Mouse (Mus musculus) heart, adult 18-20 months (tissue): ENCODE data around the gene Tox2. TPM values are rescaled to one million over a fixed set of nuclear protein-coding genes. Genes with fewer than 3 reads are reported as not detected.

Experiments used
- DNase-seq, 2 experiments: peaks; one replicate each; pipeline ENCODE4 v3.0.0; 2021 to 2022; ENCODE audit warnings: mixed read lengths in 1 of 2
- total RNA-seq, 2 experiments: library from RNA; stranded (reverse); gene quantifications; 2 replicates each; pipeline ENCODE4 v1.2.3; 2021

The Tox2 gene
- total RNA-seq, 2 experiments from 2014 or later = 1.1 to 1.2 TPM

DNA sequence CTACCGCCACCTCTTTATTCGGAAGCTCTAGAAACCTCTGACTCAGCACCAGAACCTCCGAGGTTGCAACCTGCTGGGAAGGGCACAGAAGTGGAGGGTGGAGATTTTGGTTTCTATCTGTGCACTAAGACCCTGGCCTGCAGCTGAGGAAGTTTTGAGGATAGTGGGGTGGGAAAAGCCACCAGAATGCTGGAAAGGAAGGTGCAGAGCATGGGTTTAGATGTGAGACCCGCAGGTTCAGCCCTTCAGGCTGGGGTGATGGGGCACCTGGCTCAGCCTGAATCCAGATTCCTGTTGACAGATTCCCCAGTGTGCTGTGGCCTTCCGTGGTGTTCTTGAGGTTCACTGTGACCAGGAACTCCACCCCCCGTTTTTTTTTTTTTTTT, 2.3 kb downstream of the Tox2 start:
- no peak for DNase-seq

DNA sequence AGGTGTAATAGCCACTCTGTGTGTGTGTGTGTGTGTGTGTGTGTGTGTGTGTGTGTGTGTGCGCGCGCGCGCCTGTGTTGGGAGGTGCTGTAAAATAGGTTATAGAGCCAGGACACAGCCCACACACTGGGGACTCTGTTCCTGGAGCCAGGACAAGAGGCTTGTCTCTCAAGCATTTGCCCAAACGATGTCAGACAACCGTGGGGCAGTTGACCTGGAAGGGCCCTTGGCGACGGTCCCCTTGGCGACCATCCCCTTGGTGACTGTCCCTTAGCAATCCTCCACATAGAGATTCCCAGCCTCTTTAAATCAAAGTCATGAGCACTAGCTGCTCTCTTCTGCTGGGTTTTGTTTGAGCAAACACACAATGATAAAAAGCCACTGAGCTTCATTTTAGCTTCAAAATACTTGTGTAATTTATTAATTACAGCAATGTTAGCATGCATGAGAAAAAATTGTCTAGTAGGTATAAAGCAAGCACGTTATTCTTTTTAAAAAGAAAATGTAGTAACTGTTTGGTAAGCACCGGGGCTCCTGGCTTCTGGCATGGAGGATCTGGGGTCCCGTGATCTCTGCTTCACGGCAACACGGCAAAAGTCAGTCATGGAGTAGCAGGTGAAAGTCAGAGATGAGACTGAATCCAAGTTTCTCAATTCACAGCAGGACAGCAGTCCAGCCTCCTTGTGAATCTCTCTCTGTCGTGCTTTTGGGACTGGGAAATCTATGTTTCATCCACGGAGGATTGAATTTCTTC, 3.0 kb downstream of the Tox2 start:
- no peak for DNase-seq

DNA sequence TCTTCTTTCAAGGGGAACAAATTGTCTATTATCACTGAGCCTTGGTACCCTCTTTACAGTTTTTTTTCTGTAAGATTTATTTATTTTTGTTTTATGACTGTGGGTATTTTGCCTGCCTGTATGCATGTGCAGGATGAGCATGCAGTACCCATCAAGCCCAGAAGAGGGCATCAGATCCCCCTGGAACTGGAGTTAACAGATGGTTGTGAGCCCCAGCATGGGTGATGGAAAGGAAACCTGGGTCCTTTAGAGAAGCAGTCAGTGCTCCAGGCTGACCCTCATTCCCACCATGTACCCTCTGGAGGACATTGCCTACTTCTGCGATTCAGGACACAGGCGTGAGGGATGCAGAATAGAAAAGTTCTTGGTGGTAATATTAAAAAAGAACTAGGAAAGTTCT, 4.4 kb downstream of the Tox2 start:
- no peak for DNase-seq

DNA sequence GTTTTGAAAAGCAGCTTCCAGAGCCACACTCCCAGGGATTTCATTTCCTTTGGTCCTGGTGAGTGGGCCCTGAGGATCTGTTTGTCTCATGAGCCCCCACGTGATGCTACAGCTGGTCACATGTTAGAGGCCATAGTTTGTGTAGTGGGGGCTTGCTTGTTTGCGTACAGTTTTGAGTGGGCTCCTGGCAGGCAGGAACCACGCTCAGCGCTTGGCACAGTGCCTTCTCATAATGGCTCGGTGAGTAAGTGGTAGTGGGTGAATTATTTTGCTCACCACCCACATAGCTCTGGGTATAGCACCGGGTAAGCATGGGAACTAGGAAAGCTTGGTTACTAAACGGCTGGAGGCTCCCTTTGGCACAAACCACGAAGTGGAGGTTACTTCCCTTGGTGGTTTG, 6.2 kb downstream of the Tox2 start:
- DNase-seq = no peak

DNA sequence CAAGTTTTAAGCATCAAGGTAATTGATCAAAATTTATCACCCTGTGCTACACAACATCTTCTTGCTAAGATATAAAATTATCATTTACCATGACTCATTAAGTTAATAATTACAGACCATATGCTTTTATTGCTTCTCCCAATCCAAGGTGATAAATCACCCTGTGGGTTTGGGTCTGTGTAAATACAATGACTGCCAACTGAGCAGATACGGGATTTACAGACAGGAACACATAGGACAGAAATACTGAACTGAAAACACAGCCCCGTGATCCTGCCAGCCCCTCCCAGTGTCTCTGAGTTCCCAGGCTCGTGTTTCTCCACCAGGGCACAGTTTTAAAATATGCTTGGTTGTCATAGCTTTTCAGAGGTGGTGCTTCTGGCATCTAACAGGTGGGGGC, 10.2 kb downstream of the Tox2 start:
- DNase-seq = no peak

GRCm38 (mm10) chr2:163218095-163218494, 15.2 kb downstream of the Tox2 start:
- no peak for DNase-seq

DNA sequence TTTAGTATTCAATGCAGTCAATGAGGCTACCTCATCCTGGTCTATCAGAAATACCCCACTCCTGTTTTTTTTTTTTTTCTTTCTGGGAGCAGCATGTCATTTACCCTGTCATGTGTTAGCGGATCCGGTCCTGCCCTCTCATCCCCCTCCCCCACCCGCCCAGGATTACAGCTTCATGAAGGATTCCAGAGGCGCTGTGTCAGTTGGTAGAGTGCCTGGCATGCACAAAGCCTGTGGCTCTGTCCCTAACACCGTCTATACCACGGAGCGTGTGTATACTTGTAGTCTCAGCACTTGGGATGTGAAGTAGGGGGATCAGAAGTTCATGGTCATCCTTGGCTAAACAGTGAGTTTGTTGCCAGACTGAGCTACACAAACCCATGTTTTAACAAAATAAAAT, 15.6 kb downstream of the Tox2 start:
- no peak for DNase-seq

- no peak for DNase-seq
These were observed 16.5 kb downstream of the Tox2 start for GRCm38 (mm10) chr2:163219447-163219846.

DNA sequence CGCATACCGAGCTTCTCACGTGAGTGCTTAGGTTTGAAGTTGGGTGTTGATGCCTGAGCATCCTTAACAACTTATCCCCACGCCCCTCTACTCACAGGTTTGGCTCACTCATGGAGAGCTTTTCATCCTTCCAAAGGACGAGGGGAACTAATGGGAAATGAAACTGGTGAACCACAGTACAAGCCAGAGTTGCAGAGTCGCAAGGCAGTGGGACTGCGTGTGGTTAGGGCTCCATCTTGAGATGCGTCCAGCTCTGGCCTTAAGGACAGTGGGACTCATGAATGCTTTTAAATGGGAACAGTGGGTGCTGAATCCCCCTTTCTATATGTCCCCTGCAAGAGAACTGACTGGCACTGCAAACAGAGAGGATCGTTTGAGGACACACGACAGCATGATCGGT, 17.8 kb downstream of the Tox2 start:
- DNase-seq = no peak

DNA sequence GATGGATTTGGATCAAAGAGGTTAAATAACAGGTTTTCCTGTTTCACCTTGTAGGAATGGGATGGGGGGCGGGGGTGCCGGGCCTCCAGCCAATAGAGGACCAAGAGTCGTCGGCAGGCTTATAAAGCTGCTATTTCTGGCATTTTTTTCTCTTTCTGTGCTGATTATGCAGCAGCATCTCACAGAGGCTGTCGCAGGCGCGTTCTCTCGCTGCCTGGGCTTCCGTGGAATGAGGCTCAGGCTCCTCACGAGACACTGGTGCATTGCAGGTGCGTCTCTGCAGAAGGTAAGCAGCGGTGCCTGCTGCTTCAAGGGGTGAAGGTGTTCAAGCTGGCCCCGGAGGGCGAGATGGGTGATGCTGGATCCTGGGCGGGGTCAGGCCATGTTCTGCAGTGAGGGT, 22.4 kb downstream of the Tox2 start:
- DNase-seq = no peak

- DNase-seq = peak in 1 of 2 experiments; percentile 42
These were observed 26.1 kb downstream of the Tox2 start for GRCm38 (mm10) chr2:163229050-163229449.

GRCm38 (mm10) chr2:163231781-163232534, 29.0 kb downstream of the Tox2 start:
- DNase-seq = no peak

DNA sequence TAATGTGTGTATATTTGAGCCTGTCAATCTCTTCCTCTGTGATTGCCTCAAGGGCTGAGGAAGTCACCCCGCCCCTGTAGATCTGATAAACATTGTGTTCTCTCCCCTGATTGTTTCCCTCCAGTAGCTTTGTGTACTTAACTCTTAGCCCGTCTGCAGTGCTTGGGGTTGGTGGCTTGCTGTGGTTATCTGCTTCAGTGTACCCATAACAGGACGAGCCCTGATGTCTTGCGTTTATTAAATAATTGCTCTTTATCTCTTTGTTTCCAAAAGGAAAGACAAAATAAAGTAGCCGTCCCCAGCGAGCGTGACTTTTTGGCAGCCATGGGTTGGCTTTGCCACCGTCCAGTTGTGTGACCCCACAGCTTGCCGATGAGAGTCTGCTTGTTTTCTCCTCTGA, 30.7 kb downstream of the Tox2 start:
- no peak for DNase-seq

DNA sequence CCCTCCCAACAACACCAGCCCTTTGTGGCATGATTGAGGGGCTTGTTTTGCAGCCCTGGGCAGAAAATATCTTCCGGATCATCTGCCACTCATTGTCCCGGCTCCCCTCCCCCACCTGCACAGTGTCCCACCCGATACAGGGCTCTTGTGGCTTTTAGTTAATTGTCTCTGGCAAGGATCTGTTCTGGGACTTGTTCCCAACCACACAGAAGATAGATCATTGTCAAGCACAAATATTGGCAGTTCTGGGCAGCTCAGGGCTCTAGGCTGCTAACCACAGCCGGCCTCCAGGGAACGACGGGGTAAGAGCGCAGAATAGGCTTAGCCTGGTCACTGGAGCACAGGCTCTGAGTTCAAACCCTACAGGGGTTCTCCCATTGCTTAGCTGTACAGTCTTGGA, 33.1 kb downstream of the Tox2 start:
- no peak for DNase-seq

DNA sequence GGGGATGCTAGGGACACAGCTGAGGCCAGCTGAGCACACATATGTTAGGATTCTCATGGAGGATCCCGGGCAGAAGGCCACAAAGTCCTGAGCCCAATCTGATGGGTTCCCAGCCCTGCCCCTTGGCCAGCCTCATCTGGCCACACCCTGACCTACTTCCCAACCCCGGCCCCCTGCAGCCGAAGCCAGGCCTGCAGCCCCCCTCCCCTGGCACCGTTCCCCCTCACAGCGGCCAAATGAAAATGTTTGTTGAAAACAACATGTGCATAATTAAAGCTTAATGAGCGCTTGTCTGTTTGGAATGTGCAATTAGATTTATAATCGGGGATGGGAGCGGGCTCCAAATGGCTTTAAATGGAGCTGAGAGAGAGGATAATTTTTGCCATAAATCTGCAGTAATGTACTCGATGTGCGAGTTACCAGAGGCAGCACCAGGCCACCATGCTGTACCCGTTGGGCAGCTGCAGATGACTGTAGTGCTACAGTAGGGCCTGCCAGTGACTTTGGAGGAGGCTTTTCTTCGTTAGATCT, 35.1 kb downstream of the Tox2 start:
- no peak for DNase-seq

- no peak for DNase-seq
These were observed 37.0 kb downstream of the Tox2 start for GRCm38 (mm10) chr2:163239945-163240344.

GRCm38 (mm10) chr2:163241867-163242266, 38.9 kb downstream of the Tox2 start:
- DNase-seq = no peak

DNA sequence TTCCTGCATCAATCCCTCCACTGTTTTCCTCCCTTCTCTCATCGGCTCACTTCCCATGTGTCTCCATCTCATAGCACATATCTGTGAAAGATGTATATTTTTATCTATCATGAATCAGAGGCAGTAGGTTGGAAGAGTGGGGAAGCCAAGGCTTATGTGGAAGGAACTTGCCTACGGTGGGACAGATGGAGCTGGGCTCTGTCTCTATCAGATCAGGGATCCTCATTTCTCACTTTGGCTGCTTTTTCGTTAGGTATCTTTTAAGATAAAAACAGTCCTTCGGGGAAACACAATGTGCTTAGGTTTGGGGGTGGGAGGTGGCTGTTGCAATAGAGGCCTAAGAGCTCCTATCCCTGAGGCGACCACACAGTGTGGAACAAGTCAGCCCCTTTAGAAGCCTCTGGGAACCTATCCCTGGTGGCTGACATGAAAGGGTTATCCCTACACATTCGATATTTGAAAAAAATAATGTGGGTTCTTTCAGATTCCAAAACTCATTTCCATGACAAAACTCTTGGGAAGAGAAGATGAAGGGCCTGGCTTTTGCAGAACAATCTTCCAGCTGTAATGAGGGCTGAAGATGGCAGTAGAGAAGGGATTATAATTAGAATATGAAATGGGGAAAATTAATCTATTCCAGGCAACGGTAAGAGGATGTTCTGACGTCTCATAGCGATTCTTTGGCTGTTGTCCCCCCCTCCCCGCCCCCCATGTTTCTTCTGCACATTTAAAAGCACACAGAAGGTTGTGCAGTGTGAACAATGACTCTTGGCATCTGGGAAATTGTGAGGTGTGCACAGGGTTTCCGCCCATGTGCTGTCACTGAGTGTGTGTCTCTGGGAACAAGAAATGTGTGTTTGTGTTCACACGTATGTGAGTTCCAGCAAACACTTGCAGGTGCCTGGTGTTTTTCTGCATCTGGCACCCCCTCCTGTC, 41.3 kb downstream of the Tox2 start:
- no peak for DNase-seq

- no peak for DNase-seq
These were observed 46.0 kb downstream of the Tox2 start for GRCm38 (mm10) chr2:163248912-163249311.

DNA sequence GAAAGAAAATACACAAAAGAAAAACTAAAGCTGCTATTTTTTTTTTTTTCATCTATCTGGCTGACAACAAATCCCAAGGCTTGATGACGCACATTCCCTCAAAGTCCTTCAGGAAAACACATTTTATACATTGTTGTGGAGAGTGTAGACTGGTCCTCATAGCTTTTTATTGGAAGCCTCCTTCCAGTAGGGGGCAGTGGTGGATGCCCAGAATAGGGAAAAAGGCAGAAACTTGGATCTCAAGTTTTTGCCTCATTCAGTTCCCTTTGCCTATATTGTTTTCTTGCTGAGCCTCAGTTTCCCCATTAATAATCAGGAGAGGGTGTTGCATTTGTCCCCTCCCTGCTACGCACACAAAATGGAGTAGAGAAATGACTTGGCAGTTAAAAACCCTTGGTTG, 49.7 kb downstream of the Tox2 start:
- DNase-seq = no peak

DNA sequence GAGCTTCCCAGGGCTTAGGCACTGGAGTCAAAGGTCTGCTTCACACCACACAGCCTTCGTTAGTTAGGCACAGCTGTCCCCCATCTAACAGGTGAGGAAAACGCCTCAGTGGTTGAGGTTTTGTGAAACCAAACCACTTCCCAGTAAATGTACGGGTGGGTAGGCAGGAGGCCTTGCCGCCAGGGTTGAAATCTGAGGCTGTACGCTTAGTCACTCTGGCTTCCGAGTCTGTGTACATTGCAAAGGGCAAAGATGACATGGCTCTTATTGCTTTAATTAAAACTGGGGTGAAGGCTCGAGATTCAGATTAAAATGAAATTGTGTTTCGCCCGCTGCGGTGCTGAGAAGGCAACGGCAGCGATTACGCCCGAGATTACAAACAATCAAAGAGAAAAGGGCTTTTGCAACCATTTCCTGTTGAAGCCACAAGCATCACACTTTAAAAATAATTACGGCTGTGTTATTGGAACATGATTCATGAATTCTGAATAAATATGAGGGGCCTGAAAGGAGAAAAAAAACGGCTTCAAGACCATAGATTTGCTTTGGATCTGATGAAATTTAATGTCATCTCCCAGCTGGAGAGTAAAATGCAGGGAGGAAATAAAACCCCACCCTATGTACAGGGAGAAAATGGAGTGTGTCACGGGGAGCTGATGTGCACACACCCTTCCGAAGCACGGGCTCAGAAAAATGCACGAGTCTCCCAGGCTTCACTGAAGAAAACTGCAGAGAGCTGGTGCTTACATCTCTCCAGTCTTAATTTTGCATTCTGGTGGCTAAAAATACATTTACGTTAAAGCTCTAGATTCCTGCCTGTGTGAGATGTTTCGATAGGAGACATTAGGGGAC, 50.5 kb downstream of the Tox2 start:
- no peak for DNase-seq

- no peak for DNase-seq
These were observed 51.3 kb downstream of the Tox2 start for GRCm38 (mm10) chr2:163254228-163254627.
